Mouse (Mus musculus) erythroblast, embryonic 14.5 days (primary cell): ENCODE data around the gene Ipo7.

Experiments used
- GATA1 ChIP-seq: IDR thresholded peaks from 2 replicates; pipeline ENCODE4 v1.6.1; 2012; ENCODE audit warnings: low read length, inconsistent platforms, mixed read lengths
- TAL1 ChIP-seq: IDR thresholded peaks from 3 replicates; pipeline ENCODE4 v1.6.1; 2012; ENCODE audit warnings: low read length, inconsistent platforms, mixed read lengths

- TF ChIP-seq TAL1, result no peak
- no peak for TF ChIP-seq GATA1
These were observed 16.0 kb upstream of the Ipo7 start for GRCm38 (mm10) chr7:110002092-110002491.
